Mouse (Mus musculus) liver, postnatal 0 days (tissue): ENCODE data around the gene Osbpl3.

Experiments used
- CTCF ChIP-seq: sonication (generic); IDR thresholded peaks from 2 replicates; pipeline ENCODE4 v1.5.1; 2016; ENCODE audit warnings: antibody characterized with exemption, low read depth
- EP300 ChIP-seq: IDR thresholded peaks from 2 replicates; pipeline ENCODE4 v1.6.1; 2016; ENCODE audit warnings: antibody characterized with exemption, low read depth, mild to moderate bottlenecking

- TF ChIP-seq CTCF (no peak), EP300 (no peak)
Measured at GRCm38 (mm10) chr6:50297671-50298070, 158.3 kb downstream of the Osbpl3 start.
